Mouse (Mus musculus) embryonic facial prominence, embryonic 10.5 days (tissue): Measurements from ENCODE around the gene Nfx1. TPM values are rescaled to one million over a fixed set of nuclear protein-coding genes. Genes with fewer than 3 reads are reported as not detected.
"Not testable (repeated sequence)": the region's sequence is repeated elsewhere in the genome, so short reads cannot be mapped to it uniquely, and the experiment has no call there.

Experiments
- DNase-seq: peaks from one replicate; pipeline ENCODE4 v3.0.0-alpha.2; 2017; ENCODE audit warnings: low spot score
- H3K27ac ChIP-seq: fragments of 300-500 bp; sonication (generic); replicated peaks from 2 replicates; pipeline ENCODE4 v1.5.1; 2016; ENCODE audit warnings: mild to moderate bottlenecking
- H3K27me3 ChIP-seq: fragments of 300-500 bp; sonication (generic); replicated peaks from 2 replicates; pipeline ENCODE4 v1.6.1; 2016; ENCODE audit warnings: low read depth, mild to moderate bottlenecking; ENCODE audit not compliant: poor library complexity, severe bottlenecking
- H3K36me3 ChIP-seq: fragments of 300-500 bp; sonication (generic); replicated peaks from 2 replicates; pipeline ENCODE4 v1.6.1; 2016; ENCODE audit warnings: mild to moderate bottlenecking, moderate library complexity
- H3K4me1 ChIP-seq: fragments of 300-500 bp; sonication (generic); 2 replicates; pipeline ENCODE4 v1.6.1; 2016
- H3K4me3 ChIP-seq: fragments of 300-500 bp; sonication (generic); 2 replicates; pipeline ENCODE4 v1.5.1; 2016; ENCODE audit warnings: mild to moderate bottlenecking, moderate library complexity
- H3K9me3 ChIP-seq: fragments of 300-500 bp; sonication (generic); 2 replicates; pipeline ENCODE4 v1.6.1; 2016; ENCODE audit warnings: mild to moderate bottlenecking
- WGBS: fragments of 180-500 bp; shearing (Covaris S2); methylation state at CpG from one replicate; pipeline ENCODE4 v1.1.7; 2016; 5-methylcytosine and 5-hydroxymethylcytosine counted together
- polyA plus RNA-seq: library from polyadenylated mRNA; unstranded; fragments of >200 nt; fragmentation: Nextera tagmentation; extraction: Ambion mirVana; gene quantifications from 2 replicates; pipeline ENCODE4 v1.2.1, GENCODE M21; 2016

Gene Nfx1
- polyA plus RNA-seq = 101 and 103 TPM in 2 replicates

DNA sequence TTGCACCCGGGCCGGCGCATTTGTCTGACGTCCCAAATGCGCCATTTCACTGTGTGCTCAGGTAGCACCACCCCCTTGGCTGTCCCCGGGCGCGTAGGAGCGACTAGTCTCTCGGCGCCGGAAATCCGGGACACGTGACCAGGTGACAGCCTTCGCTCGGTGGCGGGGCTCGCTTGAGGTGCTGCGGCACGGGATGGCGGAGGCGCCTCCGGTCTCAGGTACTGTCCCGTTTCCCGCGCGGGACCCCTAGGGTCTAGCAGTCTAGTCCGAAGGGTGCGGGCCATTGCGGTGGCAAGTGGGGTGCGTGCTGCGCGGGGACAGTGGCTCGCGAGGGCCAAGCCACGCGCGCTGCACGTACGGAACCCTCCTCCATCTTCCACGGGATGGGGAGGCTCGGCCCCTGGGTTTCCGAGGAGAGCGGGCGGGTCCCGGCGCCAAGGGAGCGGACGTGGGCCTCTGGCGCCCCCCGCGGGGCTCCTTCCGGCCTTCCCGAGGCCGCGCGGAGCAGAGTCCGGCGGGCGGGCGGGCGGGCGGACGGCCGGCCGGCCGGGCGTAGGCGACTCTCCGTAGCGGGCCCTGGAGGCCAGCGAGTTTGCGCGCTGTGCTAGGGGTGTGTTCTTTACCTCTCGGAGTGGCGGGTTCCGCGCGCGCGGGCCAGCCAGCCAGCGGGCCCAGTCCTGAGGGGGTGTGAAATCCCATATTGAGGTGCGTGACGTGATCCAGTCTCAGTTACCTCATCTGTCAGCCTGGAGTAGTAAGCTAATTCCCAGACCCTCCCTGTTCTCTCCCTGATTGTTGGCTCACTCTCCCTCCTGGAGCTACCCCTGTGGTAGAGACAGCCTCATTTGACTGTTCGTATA is at the start of gene Nfx1:
TSS of gene Nfx1 (plus strand) at position 65 of the 860 bp plus-strand sequence.
- peak within 1 kb of the TSS; percentile 89 for H3K27ac ChIP-seq
- H3K36me3 ChIP-seq = peaks cover 31% of the 10 kb centered on the region
- H3K27me3 ChIP-seq = no peaks in the 10 kb centered on the region
- H3K4me1 ChIP-seq = peaks cover 15% of the 10 kb centered on the region
- H3K9me3 ChIP-seq = no peaks in the 10 kb centered on the region
- H3K4me3 ChIP-seq = peak within 1 kb of the TSS; percentile 98
- WGBS = under 1% methylated on average over 85 of the region's 85 CpGs
- peak; percentile 97 for DNase-seq

DNA sequence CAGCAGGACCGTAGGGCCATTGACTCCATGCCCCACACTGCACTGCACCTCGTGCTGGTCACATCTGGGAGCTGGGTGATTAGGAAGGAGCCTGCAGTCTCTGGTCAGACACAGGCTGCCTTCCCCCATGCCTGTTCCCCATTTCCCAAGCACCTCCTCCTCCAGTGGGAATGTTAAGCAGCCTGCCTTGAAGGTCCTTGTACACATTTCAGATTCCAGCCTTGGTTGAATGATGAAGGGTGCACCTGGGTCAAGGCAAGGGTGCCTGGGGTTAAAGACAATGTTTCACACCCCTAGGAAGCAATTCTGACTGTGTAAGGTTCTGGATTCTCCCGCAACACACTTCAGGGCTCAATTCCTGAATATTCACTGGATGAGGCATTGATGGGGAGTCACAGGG is 49.4 kb upstream of the Nfx1 start:
- Histone ChIP-seq H3K27me3 (no peaks in the 10 kb centered on the region), H3K27ac (no peak overlapping the region), H3K4me3 (no peak overlapping the region), H3K9me3 (no peaks in the 10 kb centered on the region), H3K4me1 (no peaks in the 10 kb centered on the region), H3K36me3 (no peaks in the 10 kb centered on the region)
- no peak for DNase-seq
- 71% methylated on average over 3 of the region's 3 CpGs for WGBS

GRCm38 (mm10) chr4:40923087-40923651 is 47.5 kb upstream of the Nfx1 start:
- H3K4me1 ChIP-seq = no peaks in the 10 kb centered on the region; the same call in 1 of the 2 replicates
- H3K27me3 ChIP-seq = no peaks in the 10 kb centered on the region
- H3K27ac ChIP-seq = no peak overlapping the region
- H3K36me3 ChIP-seq = no peaks in the 10 kb centered on the region
- DNase-seq = no peak
- H3K4me3 ChIP-seq = no peak overlapping the region
- WGBS = 83% methylated on average over 6 of the region's 6 CpGs
- H3K9me3 ChIP-seq = no peaks in the 10 kb centered on the region

DNA sequence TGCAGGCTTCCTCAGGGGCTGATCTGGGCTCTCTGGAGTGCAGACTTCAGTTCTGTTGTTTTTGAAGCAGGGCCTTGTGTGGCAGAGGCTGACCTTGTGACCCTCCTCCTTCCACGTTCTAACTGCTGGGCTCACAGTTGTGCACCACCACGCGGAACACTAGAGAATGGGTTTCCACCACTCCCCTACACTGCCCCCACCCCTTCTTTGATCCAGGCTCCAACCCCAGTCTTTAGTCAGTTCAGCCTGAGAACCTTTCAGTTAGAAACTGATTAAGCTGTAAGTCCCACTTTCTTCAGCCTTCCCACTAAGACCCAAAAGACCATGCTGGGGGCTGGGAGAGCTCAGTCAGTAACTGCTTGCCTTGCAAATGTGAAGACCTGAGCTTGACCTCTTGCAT is 45.1 kb upstream of the Nfx1 start:
- Histone ChIP-seq H3K27me3 (no peaks in the 10 kb centered on the region), H3K9me3 (no peaks in the 10 kb centered on the region), H3K4me3 (no peak overlapping the region), H3K36me3 (no peaks in the 10 kb centered on the region; the same call in 1 of the 2 replicates), H3K27ac (no peak overlapping the region), H3K4me1 (peaks cover 7% of the 10 kb centered on the region; the same call in 1 of the 2 replicates)
- 53% methylated on average over 3 of the region's 3 CpGs for WGBS
- no peak for DNase-seq

- Histone ChIP-seq H3K4me3 (no peak overlapping the region), H3K9me3 (no peaks in the 10 kb centered on the region), H3K36me3 (peaks cover 26% of the 10 kb centered on the region), H3K27ac (no peak overlapping the region), H3K4me1 (peaks cover 7% of the 10 kb centered on the region; the same call in 1 of the 2 replicates), H3K27me3 (no peaks in the 10 kb centered on the region)
- no peak for DNase-seq
- WGBS = 82% methylated on average over 7 of the region's 7 CpGs
These were observed 41.7 kb upstream of the Nfx1 start for GRCm38 (mm10) chr4:40929046-40929445.

GRCm38 (mm10) chr4:40933694-40934093 is 37.0 kb upstream of the Nfx1 start:
- Histone ChIP-seq H3K4me1 (peaks cover 3% of the 10 kb centered on the region; the same call in 1 of the 2 replicates), H3K27me3 (no peaks in the 10 kb centered on the region), H3K36me3 (peaks cover 71% of the 10 kb centered on the region), H3K27ac (no peak overlapping the region), H3K9me3 (no peaks in the 10 kb centered on the region), H3K4me3 (no peak overlapping the region)
- no peak for DNase-seq
- WGBS = 90% methylated on average over 5 of the region's 5 CpGs

DNA sequence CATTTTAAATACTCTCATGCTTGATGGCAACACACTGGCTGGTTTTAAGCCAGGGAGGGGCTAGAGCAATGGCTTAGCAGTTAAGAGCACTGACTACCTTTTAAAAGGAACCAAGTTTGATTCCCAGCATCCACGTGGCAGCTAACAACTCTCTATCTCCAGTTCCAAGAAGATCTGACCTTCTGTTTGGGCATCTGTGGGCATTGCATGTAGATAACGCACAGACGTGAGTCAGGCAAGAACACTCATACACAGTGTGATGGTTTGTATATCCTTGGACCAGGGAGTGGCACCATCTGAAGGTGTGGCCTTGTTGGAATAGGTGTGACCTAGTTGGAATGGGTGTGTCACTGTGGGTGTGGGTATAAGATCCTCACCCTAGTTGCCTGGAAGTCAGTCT is 36.3 kb upstream of the Nfx1 start:
- peaks cover 78% of the 10 kb centered on the region for H3K36me3 ChIP-seq
- not testable (repeated sequence) for H3K27me3 ChIP-seq, H3K9me3 ChIP-seq, H3K4me1 ChIP-seq, H3K4me3 ChIP-seq, DNase-seq, H3K27ac ChIP-seq
- 92% methylated on average over 3 of the region's 3 CpGs for WGBS

DNA sequence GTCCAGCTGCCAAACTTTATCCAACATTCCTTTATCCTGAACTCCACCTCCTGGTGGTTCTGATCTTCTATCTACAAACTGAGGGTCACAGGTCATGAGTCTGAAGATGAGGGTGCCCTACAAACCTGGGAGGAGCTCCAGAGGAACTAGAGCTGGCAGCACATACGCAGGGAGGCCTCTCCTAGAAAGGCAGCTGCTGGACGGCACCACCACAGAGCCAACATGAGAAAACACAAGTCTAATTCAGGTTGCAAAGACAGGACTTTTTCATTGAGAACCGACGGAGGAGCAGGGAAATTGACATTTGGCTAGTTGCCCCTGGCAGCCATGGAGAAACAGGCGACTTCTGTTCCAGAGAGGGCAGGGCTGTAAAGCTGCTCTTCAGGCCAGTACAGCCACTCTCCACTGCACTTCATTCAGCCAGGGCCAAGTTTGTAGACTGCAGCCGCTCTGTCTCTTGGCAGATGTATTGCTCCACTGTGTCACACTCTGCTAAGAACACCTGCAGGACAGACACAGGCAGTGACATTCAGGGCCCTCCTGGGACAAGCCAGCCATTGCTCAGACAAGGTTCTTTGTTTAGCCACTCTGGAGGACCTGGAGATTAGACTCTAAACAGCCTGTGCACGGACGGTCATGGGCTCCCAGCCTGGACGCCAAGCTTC is 34.4 kb upstream of the Nfx1 start:
- Histone ChIP-seq H3K9me3 (peaks cover 12% of the 10 kb centered on the region), H3K27ac (no peak overlapping the region), H3K4me1 (no peaks in the 10 kb centered on the region), H3K27me3 (no peaks in the 10 kb centered on the region), H3K36me3 (peaks cover 97% of the 10 kb centered on the region), H3K4me3 (no peak overlapping the region)
- no peak for DNase-seq
- 92% methylated on average over 9 of the region's 9 CpGs for WGBS

GRCm38 (mm10) chr4:40938793-40939192 is 31.9 kb upstream of the Nfx1 start:
- Histone ChIP-seq H3K4me1 (no peaks in the 10 kb centered on the region), H3K9me3 (peaks cover 12% of the 10 kb centered on the region), H3K36me3 (peaks cover 99% of the 10 kb centered on the region), H3K27ac (no peak overlapping the region), H3K4me3 (no peak overlapping the region), H3K27me3 (no peaks in the 10 kb centered on the region)
- WGBS = 94% methylated on average over 5 of the region's 5 CpGs
- no peak for DNase-seq

DNA sequence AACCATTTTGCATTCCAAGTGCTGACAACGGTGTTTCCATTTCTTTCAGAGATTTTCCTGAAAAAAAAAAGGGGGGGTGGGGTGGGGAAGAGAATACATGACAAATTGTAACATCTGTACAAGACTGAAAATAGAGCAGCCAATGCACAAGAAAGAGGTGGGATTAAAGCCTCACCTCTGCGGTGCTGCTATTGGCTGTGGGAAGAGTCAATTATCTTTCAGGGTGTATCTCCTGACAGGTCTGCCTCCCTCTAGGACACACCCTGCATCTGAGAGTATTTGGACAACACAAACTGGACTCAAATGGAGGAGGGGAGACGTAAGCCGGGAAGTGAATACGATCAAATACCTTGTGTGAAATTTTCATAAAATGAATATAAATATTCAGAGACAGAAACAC is 27.1 kb upstream of the Nfx1 start:
- no peak overlapping the region for H3K27ac ChIP-seq
- no peak overlapping the region for H3K4me3 ChIP-seq
- 97% methylated on average over 5 of the region's 5 CpGs for WGBS
- no peak for DNase-seq
- H3K36me3 ChIP-seq = peaks cover 77% of the 10 kb centered on the region
- H3K4me1 ChIP-seq = peaks cover 18% of the 10 kb centered on the region
- peaks cover 12% of the 10 kb centered on the region for H3K9me3 ChIP-seq
- no peaks in the 10 kb centered on the region for H3K27me3 ChIP-seq

- Histone ChIP-seq H3K27ac (no peak overlapping the region), H3K27me3 (no peaks in the 10 kb centered on the region), H3K4me3 (peak overlapping the region; percentile 91), H3K4me1 (peaks cover 25% of the 10 kb centered on the region), H3K9me3 (no peaks in the 10 kb centered on the region), H3K36me3 (peaks cover 64% of the 10 kb centered on the region)
- WGBS = 89% methylated on average over 7 of the region's 7 CpGs
- DNase-seq = no peak
These were observed 24.1 kb upstream of the Nfx1 start for GRCm38 (mm10) chr4:40946516-40947121.

DNA sequence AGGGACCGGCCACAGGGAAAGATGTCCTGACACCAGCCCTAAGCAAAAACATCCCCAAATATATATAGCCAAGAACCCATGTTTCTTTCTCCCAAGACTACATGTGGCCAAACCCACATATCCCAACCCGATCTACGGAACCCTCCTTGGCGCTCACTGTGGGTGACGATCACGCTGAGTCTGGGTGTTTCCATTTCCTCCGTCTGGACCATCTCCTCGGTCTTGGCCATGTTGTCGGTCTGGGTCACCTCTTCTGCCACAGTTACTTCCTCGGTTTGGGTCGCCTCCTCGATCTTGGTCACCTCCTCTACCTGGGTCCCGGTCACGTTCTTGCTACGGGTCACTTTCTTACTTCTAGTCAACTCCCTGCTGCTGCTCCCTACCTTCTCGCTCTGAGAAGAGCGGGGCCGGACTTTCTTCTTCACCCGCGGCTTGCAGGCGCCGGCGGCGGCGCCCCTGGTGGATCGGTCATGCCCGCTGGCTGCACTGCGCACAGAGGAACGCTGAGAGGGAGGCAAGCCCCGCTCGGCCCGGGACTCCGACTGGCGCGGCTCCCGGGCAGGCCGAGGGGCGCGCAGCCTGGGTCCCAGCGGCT is 23.0 kb upstream of the Nfx1 start:
- Histone ChIP-seq H3K9me3 (no peaks in the 10 kb centered on the region), H3K27me3 (no peaks in the 10 kb centered on the region), H3K4me1 (peaks cover 25% of the 10 kb centered on the region), H3K36me3 (peaks cover 64% of the 10 kb centered on the region), H3K4me3 (peak overlapping the region; percentile 91), H3K27ac (peak overlapping the region; percentile 93)
- under 1% methylated on average over 40 of the region's 40 CpGs for WGBS
- no peak for DNase-seq
